Mouse (Mus musculus) liver, adult 2 months (tissue): ENCODE results near the gene Pick1. TPM values are rescaled to one million over a fixed set of nuclear protein-coding genes. Genes with fewer than 3 reads are reported as not detected.

Experiments
- DNase-seq: peaks from one replicate; pipeline ENCODE4 v3.0.0-alpha.2; 2011; ENCODE audit warnings: low read depth, low spot score; ENCODE audit errors: extremely low read depth
- H3K27ac ChIP-seq: fragments of 200-500 bp; replicated peaks from 2 replicates; pipeline ENCODE4 v1.5.1; 2012; ENCODE audit warnings: low read depth, mild to moderate bottlenecking, control low read depth, inconsistent platforms, low read length; ENCODE audit not compliant: insufficient read depth
- H3K27me3 ChIP-seq: fragments of 200-500 bp; 2 replicates; pipeline ENCODE4 v1.6.1; 2012; ENCODE audit warnings: mild to moderate bottlenecking, moderate library complexity, low read length, inconsistent platforms; ENCODE audit not compliant: control insufficient read depth, insufficient read depth
- H3K36me3 ChIP-seq: fragments of 200-500 bp; 2 replicates; pipeline ENCODE4 v1.6.1; 2012; ENCODE audit warnings: low read length, inconsistent platforms; ENCODE audit not compliant: control insufficient read depth, insufficient read depth
- H3K4me1 ChIP-seq: fragments of 200-500 bp; 2 replicates; pipeline ENCODE4 v1.6.1; 2011; ENCODE audit warnings: low read length; ENCODE audit not compliant: control insufficient read depth, insufficient read depth
- H3K4me3 ChIP-seq: fragments of 200-500 bp; 2 replicates; pipeline ENCODE4 v1.5.1; 2011; ENCODE audit warnings: low read depth, mild to moderate bottlenecking, control low read depth, low read length, moderate library complexity; ENCODE audit not compliant: insufficient read depth
- H3K79me2 ChIP-seq: fragments of 200-500 bp; 2 replicates; pipeline ENCODE4 v1.6.1; 2012; ENCODE audit warnings: inconsistent platforms, mild to moderate bottlenecking, low read length, moderate library complexity; ENCODE audit not compliant: control insufficient read depth, insufficient read depth
- H3K9ac ChIP-seq: fragments of 200-500 bp; 2 replicates; pipeline ENCODE4 v1.6.1; 2012; ENCODE audit warnings: low read depth, mild to moderate bottlenecking, control low read depth, inconsistent platforms, low read length
- CTCF ChIP-seq: fragments of 200-500 bp; IDR thresholded peaks from 2 replicates; pipeline ENCODE4 v1.5.1; 2011; ENCODE audit warnings: low read depth, low read length, control low read depth
- POLR2A ChIP-seq: fragments of 200-500 bp; IDR thresholded peaks from 2 replicates; pipeline ENCODE4 v1.6.1; 2011; ENCODE audit warnings: low read length, control low read depth; ENCODE audit not compliant: insufficient read depth; ENCODE audit errors: extremely low read depth
- WGBS: fragments of 180-500 bp; shearing (Covaris S2); methylation state at CpG from one replicate; pipeline ENCODE4 v1.1.7; 2018; 5-methylcytosine and 5-hydroxymethylcytosine counted together
- polyA plus RNA-seq: library from polyadenylated mRNA; depleted of rRNA; stranded (reverse); fragments of >200 nt; gene quantifications from 2 replicates; pipeline ENCODE4 v1.2.3, GENCODE M21; 2012
- total RNA-seq: library from RNA; depleted of rRNA; stranded (reverse); fragments of >200 nt; gene quantifications from 2 replicates; pipeline ENCODE4 v1.2.3, GENCODE M21; 2014

Gene Pick1
- total and polyA plus RNA-seq, 2 experiments = 12.4 to 18.5 TPM

- TF ChIP-seq CTCF = no peak
- no peak for TF ChIP-seq POLR2A
- Histone ChIP-seq H3K36me3 (no peaks in the 10 kb centered on the region), H3K9ac (no peak overlapping the region), H3K27me3 (no peaks in the 10 kb centered on the region), H3K4me3 (no peak overlapping the region), H3K79me2 (no peaks in the 10 kb centered on the region), H3K4me1 (no peaks in the 10 kb centered on the region), H3K27ac (no peak overlapping the region)
- WGBS = 71% methylated on average over 27 of the region's 27 CpGs
- no peak for DNase-seq
These were observed 35.8 kb upstream of the Pick1 start for GRCm38 (mm10) chr15:79192885-79193845.

GRCm38 (mm10) chr15:79194048-79194447, 34.9 kb upstream of the Pick1 start:
- 86% methylated on average over 9 of the region's 9 CpGs for WGBS
- Histone ChIP-seq H3K27me3 (no peaks in the 10 kb centered on the region), H3K36me3 (no peaks in the 10 kb centered on the region), H3K9ac (no peak overlapping the region), H3K4me1 (no peaks in the 10 kb centered on the region), H3K4me3 (no peak overlapping the region), H3K27ac (no peak overlapping the region), H3K79me2 (no peaks in the 10 kb centered on the region)
- TF ChIP-seq POLR2A = no peak
- TF ChIP-seq CTCF = no peak
- DNase-seq = no peak

GRCm38 (mm10) chr15:79194946-79195345, 34.0 kb upstream of the Pick1 start:
- Histone ChIP-seq H3K9ac (no peak overlapping the region), H3K4me3 (no peak overlapping the region), H3K27me3 (no peaks in the 10 kb centered on the region), H3K27ac (no peak overlapping the region), H3K4me1 (no peaks in the 10 kb centered on the region), H3K36me3 (no peaks in the 10 kb centered on the region), H3K79me2 (no peaks in the 10 kb centered on the region)
- no peak for TF ChIP-seq CTCF
- TF ChIP-seq POLR2A = no peak
- 72% methylated on average over 2 of the region's 2 CpGs for WGBS
- no peak for DNase-seq

- no peak for DNase-seq
- no peaks in the 10 kb centered on the region for H3K4me1 ChIP-seq
- no peaks in the 10 kb centered on the region for H3K27me3 ChIP-seq
- H3K27ac ChIP-seq = no peak overlapping the region
- H3K4me3 ChIP-seq = no peak overlapping the region
- H3K9ac ChIP-seq = no peak overlapping the region
- TF ChIP-seq CTCF = no peak
- no peak for TF ChIP-seq POLR2A
- whole genome bisulfite sequencing = 68% methylated on average over 8 of the region's 8 CpGs
- H3K79me2 ChIP-seq = no peaks in the 10 kb centered on the region
- no peaks in the 10 kb centered on the region for H3K36me3 ChIP-seq
These were observed 33.5 kb upstream of the Pick1 start for GRCm38 (mm10) chr15:79195492-79195891.

- DNase-seq = no peak
- Histone ChIP-seq H3K79me2 (no peaks in the 10 kb centered on the region), H3K27me3 (no peaks in the 10 kb centered on the region), H3K4me3 (no peak overlapping the region), H3K4me1 (no peaks in the 10 kb centered on the region), H3K36me3 (no peaks in the 10 kb centered on the region), H3K9ac (no peak overlapping the region), H3K27ac (no peak overlapping the region)
- 94% methylated on average over 12 of the region's 12 CpGs for WGBS
- TF ChIP-seq CTCF (no peak), POLR2A (no peak)
These were observed 29.5 kb upstream of the Pick1 start for GRCm38 (mm10) chr15:79199390-79199976.
